Mouse (Mus musculus) hindbrain, embryonic 16.5 days (tissue): Measurements from ENCODE around the gene Sfmbt2. TPM values are rescaled to one million over a fixed set of nuclear protein-coding genes. Genes with fewer than 3 reads are reported as not detected.

Experiments used
- ATAC-seq: fragments of 200-750 bp; cut with Nextera tagmentation; 2 replicates; pipeline ENCODE4 v1.8.0; 2017; ENCODE audit warnings: moderate TSS enrichment, moderate library complexity
- H3K27ac ChIP-seq: fragments of 300-500 bp; sonication (generic); 2 replicates; pipeline ENCODE4 v1.5.1; 2014; ENCODE audit warnings: low read depth, mild to moderate bottlenecking, control low read depth, low read length, moderate library complexity
- H3K27me3 ChIP-seq: fragments of 300-500 bp; sonication (generic); replicated peaks from 2 replicates; pipeline ENCODE4 v1.6.1; 2014; ENCODE audit warnings: low read length; ENCODE audit not compliant: control insufficient read depth, insufficient read depth
- H3K36me3 ChIP-seq: fragments of 300-500 bp; sonication (generic); 2 replicates; pipeline ENCODE4 v1.6.1; 2014; ENCODE audit warnings: mild to moderate bottlenecking, low read length, moderate library complexity, mixed read lengths; ENCODE audit not compliant: control insufficient read depth, insufficient read depth
- H3K4me1 ChIP-seq: fragments of 300-500 bp; sonication (generic); 2 replicates; pipeline ENCODE4 v1.6.1; 2014; ENCODE audit warnings: low read depth, low read length; ENCODE audit not compliant: control insufficient read depth, insufficient read depth
- H3K4me2 ChIP-seq: fragments of 300-500 bp; sonication (generic); 2 replicates; pipeline ENCODE4 v1.6.1; 2014; ENCODE audit warnings: mild to moderate bottlenecking, low read length, control low read depth, moderate library complexity
- H3K4me3 ChIP-seq: fragments of 300-500 bp; sonication (generic); 2 replicates; pipeline ENCODE4 v1.5.1; 2014; ENCODE audit warnings: mild to moderate bottlenecking, low read length, control low read depth, moderate library complexity
- H3K9ac ChIP-seq: fragments of 300-500 bp; sonication (generic); 2 replicates; pipeline ENCODE4 v1.6.1; 2014; ENCODE audit warnings: low read depth, mild to moderate bottlenecking, control low read depth, low read length, moderate library complexity
- H3K9me3 ChIP-seq: fragments of 300-500 bp; sonication (generic); 2 replicates; pipeline ENCODE4 v1.6.1; 2014; ENCODE audit warnings: mild to moderate bottlenecking, low read length, moderate library complexity; ENCODE audit not compliant: control insufficient read depth
- WGBS: fragments of 180-500 bp; shearing (Covaris S2); extraction: QIAGEN DNeasy Blood & Tissue Kit; methylation state at CpG from one replicate; pipeline ENCODE4 v1.1.7; 2014; 5-methylcytosine and 5-hydroxymethylcytosine counted together
- polyA plus RNA-seq: library from polyadenylated mRNA; unstranded; fragments of >200 nt; fragmentation: Nextera tagmentation; extraction: Ambion mirVana; gene quantifications from 2 replicates; pipeline ENCODE4 v1.2.1, GENCODE M21; 2015

Gene Sfmbt2
- polyA plus RNA-seq, 1 experiment from 2014 or later, result 6.6 TPM

- WGBS, result 1% methylated on average over 8 of the region's 8 CpGs
Measured at GRCm38 (mm10) chr2:10369676-10370075, 634 bp upstream of the Sfmbt2 start.

GRCm38 (mm10) chr2:10370687-10371458, 563 bp downstream of the Sfmbt2 start:
- Histone ChIP-seq H3K4me2 (no peak overlapping the region; the same call in 1 of the 2 replicates), H3K9me3 (no peaks in the 10 kb centered on the region), H3K36me3 (no peaks in the 10 kb centered on the region), H3K4me1 (peaks cover 20% of the 10 kb centered on the region), H3K4me3 (no peak overlapping the region; the same call in 1 of the 2 replicates), H3K27ac (no peak overlapping the region), H3K9ac (no peak overlapping the region), H3K27me3 (peaks cover 40% of the 10 kb centered on the region)
- no peak for ATAC-seq
- WGBS, result 1% methylated on average over 26 of the region's 26 CpGs

More at GRCm38 (mm10) chr2:10369676-10370075, 634 bp upstream of the Sfmbt2 start:
- Histone ChIP-seq H3K4me1 (peaks cover 14% of the 10 kb centered on the region), H3K4me3 (no peak overlapping the region), H3K27ac (no peak overlapping the region), H3K9me3 (no peaks in the 10 kb centered on the region), H3K9ac (no peak overlapping the region), H3K4me2 (no peak overlapping the region), H3K36me3 (no peaks in the 10 kb centered on the region), H3K27me3 (peaks cover 40% of the 10 kb centered on the region)
- ATAC-seq, result no peak

GRCm38 (mm10) chr2:10371459-10371817, 1.1 kb downstream of the Sfmbt2 start:
- H3K36me3 ChIP-seq, result no peaks in the 10 kb centered on the region
- H3K9ac ChIP-seq, result no peak overlapping the region
- H3K27me3 ChIP-seq, result peaks cover 40% of the 10 kb centered on the region
- ATAC-seq, result no peak
- H3K9me3 ChIP-seq, result no peaks in the 10 kb centered on the region
- peaks cover 21% of the 10 kb centered on the region for H3K4me1 ChIP-seq
- H3K4me2 ChIP-seq, result peak overlapping the region; percentile 10
- no peak overlapping the region for H3K27ac ChIP-seq
- no peak overlapping the region; the same call in 1 of the 2 replicates for H3K4me3 ChIP-seq
- 5% methylated on average over 16 of the region's 16 CpGs for WGBS

- Histone ChIP-seq H3K4me1 (peaks cover 21% of the 10 kb centered on the region), H3K27me3 (peaks cover 39% of the 10 kb centered on the region), H3K9ac (no peak overlapping the region), H3K36me3 (no peaks in the 10 kb centered on the region), H3K4me2 (peak overlapping the region; percentile 93), H3K27ac (no peak overlapping the region), H3K4me3 (peak overlapping the region; percentile 50), H3K9me3 (no peaks in the 10 kb centered on the region)
- 0% methylated on average over 10 of the region's 18 CpGs for WGBS
- ATAC-seq, result no peak
Measured at GRCm38 (mm10) chr2:10371899-10372298, 1.6 kb downstream of the Sfmbt2 start.

GRCm38 (mm10) chr2:10372321-10372723, 2.0 kb downstream of the Sfmbt2 start:
- peak; percentile 83 for ATAC-seq
- Histone ChIP-seq H3K4me1 (peaks cover 21% of the 10 kb centered on the region), H3K4me2 (peak overlapping the region; percentile 93), H3K27me3 (peaks cover 35% of the 10 kb centered on the region), H3K4me3 (peak overlapping the region; percentile 50), H3K9me3 (no peaks in the 10 kb centered on the region), H3K9ac (peak overlapping the region; percentile 58), H3K27ac (no peak overlapping the region; the same call in 1 of the 2 replicates), H3K36me3 (no peaks in the 10 kb centered on the region)
- WGBS, result 0% methylated on average over 26 of the region's 31 CpGs

GRCm38 (mm10) chr2:10372776-10373507, 2.6 kb downstream of the Sfmbt2 start:
- WGBS, result under 1% methylated on average over 34 of the region's 35 CpGs
- peak overlapping the region; percentile 9; the same call in 1 of the 2 replicates for H3K27ac ChIP-seq
- peaks cover 33% of the 10 kb centered on the region for H3K27me3 ChIP-seq

GRCm38 (mm10) chr2:10373508-10374206, 3.3 kb downstream of the Sfmbt2 start:
- under 1% methylated on average over 30 of the region's 30 CpGs for WGBS

More at GRCm38 (mm10) chr2:10372776-10373507, 2.6 kb downstream of the Sfmbt2 start:
- Histone ChIP-seq H3K9ac (peak overlapping the region; percentile 58), H3K9me3 (no peaks in the 10 kb centered on the region), H3K36me3 (no peaks in the 10 kb centered on the region), H3K4me1 (peaks cover 21% of the 10 kb centered on the region), H3K4me3 (peak overlapping the region; percentile 50), H3K4me2 (peak overlapping the region; percentile 93)
- peak; percentile 35 for ATAC-seq

GRCm38 (mm10) chr2:10374207-10375023, 4.1 kb downstream of the Sfmbt2 start:
- Histone ChIP-seq H3K27me3 (peaks cover 24% of the 10 kb centered on the region), H3K36me3 (no peaks in the 10 kb centered on the region), H3K4me3 (peak overlapping the region; percentile 50), H3K27ac (no peak overlapping the region), H3K9me3 (no peaks in the 10 kb centered on the region), H3K4me2 (peak overlapping the region; percentile 93), H3K9ac (peak overlapping the region; percentile 71), H3K4me1 (peaks cover 21% of the 10 kb centered on the region)
- WGBS, result under 1% methylated on average over 34 of the region's 34 CpGs
- peak; percentile 86 for ATAC-seq

More at GRCm38 (mm10) chr2:10373508-10374206, 3.3 kb downstream of the Sfmbt2 start:
- H3K36me3 ChIP-seq, result no peaks in the 10 kb centered on the region
- H3K4me3 ChIP-seq, result peak overlapping the region; percentile 50
- peak overlapping the region; percentile 71 for H3K9ac ChIP-seq
- peaks cover 26% of the 10 kb centered on the region for H3K27me3 ChIP-seq
- H3K4me2 ChIP-seq, result peak overlapping the region; percentile 93
- peaks cover 21% of the 10 kb centered on the region for H3K4me1 ChIP-seq
- H3K27ac ChIP-seq, result peak overlapping the region; percentile 20; the same call in 1 of the 2 replicates
- peak; percentile 16 for ATAC-seq
- no peaks in the 10 kb centered on the region for H3K9me3 ChIP-seq
